Mouse (Mus musculus): Measurements from ENCODE around the gene Rgs6.

The Rgs6 gene

GRCm38 (mm10) chr12:82649991-82650390 is 61.9 kb downstream of the Rgs6 start:
- no peak for DNase-seq (ENCODE audit: low spot score)

GRCm38 (mm10) chr12:82664598-82664997 is 76.5 kb downstream of the Rgs6 start:
- no peak for DNase-seq (ENCODE audit: low spot score)

DNA sequence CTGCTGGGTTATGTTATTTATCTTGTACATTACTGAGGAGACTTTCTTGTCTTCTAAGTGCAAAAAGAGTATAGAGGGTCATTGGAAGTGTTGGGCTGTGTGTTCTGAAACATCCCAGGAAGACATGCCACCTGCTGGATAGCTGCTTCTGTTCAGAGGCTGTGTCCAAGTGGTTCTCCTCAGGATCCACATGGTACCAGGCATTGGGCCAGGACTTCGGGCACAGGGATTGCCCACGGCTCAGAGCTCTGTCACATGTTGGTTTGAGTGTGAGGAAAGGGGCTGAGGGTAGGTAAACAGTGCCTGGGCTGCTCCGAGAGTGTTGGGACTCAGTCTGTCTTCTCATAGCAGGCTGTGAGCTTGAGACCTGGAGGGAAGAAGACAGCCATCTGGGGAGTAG is 79.3 kb downstream of the Rgs6 start:
- no peak for DNase-seq (ENCODE audit: low spot score)

DNA sequence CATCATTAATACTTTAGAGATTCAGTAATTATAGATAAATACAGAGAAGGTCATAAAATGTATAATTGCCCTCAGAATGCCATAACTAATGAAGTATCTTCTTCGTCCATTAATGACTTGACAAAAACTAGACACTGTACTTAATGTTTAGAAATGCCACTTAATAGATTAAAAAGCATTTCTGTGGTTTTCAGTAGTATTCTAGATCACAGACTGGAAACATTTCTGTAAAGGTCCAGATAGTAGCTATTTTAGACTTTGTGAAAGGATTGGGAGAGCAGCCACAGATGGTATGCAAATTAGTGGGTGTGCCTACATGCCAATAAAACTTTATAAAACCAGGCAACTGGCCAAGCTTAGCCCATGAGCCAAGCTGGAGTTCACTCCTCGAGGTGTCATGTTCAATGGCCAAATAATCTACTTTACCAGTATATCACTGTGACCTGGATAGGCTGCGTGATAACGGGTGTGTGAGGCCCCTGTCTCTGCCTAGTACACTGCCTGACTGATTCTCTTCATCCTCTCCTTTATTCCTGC is 82.2 kb downstream of the Rgs6 start:
- DNase-seq (ENCODE audit: low spot score) = no peak

- DNase-seq (ENCODE audit: low spot score) = no peak
These were observed 83.5 kb downstream of the Rgs6 start for GRCm38 (mm10) chr12:82671591-82671990.

- DNase-seq (ENCODE audit: low spot score) = no peak
These were observed 87.0 kb downstream of the Rgs6 start for GRCm38 (mm10) chr12:82675137-82675536.

- no peak for DNase-seq (ENCODE audit: low spot score)
These were observed 98.9 kb downstream of the Rgs6 start for GRCm38 (mm10) chr12:82687015-82687414.

GRCm38 (mm10) chr12:82698886-82699527 is 110.9 kb downstream of the Rgs6 start:
- DNase-seq (ENCODE audit: low spot score) = no peak

DNA sequence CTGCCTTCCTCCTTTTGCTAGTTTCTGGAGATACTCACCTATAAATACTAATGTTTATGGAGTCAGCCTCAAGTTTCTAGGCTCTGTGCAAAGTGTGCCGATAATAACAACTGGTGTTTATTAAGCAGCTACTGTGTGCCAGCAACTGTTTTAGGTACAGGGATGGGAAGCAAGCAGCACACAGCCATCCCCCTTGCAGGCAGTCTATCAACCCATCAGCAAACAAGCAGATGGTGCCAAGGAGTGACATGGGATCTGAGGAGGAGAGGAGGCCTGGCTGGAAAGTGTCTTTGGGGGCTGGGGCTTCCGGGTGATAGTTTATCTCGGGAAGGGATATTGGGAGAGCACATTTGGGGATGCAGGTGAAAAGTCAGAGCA is 111.4 kb downstream of the Rgs6 start:
- DNase-seq (ENCODE audit: low spot score) = no peak

DNA sequence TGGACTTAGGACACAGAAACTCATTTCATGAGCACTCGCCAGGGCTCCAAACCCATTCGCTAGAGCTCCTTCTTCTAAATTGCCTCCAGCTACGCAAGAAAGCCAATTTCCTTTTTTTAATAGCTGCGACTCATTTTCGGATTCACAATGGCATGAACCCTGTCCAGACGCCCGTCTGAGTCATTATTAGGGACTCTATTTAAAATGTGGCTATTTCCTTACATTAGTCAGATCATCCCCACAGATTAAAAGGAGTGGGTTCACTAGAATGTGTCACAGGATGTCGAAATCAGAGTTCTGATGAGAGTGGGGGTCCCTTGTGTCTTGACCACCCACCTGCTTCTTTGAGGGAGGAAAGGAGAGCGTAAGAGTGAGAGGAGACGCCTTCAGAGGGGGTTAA is 112.1 kb downstream of the Rgs6 start:
- DNase-seq (ENCODE audit: low spot score) = no peak

- DNase-seq (ENCODE audit: low spot score) = no peak
These were observed 112.7 kb downstream of the Rgs6 start for GRCm38 (mm10) chr12:82700840-82701239.

DNA sequence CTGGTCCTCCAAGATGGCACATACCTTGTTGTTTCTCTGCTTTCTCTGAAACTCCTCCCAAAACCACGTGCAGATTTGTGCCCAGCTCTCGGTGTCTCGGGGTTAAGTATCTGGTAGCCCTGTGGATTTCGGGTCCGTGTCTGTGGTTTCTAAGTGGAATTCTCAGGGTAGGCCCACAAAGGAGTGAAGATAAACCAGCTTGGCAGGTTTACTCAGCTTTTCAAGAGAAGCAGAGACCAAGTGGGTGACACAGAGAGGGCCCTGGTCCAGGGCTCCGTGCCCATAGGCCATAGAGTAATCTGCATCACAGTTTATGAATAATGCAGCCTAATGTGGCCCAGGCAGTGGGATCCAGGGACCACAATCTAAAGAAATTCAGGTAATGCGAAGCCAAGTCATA is 113.3 kb downstream of the Rgs6 start:
- DNase-seq (ENCODE audit: low spot score) = no peak

DNA sequence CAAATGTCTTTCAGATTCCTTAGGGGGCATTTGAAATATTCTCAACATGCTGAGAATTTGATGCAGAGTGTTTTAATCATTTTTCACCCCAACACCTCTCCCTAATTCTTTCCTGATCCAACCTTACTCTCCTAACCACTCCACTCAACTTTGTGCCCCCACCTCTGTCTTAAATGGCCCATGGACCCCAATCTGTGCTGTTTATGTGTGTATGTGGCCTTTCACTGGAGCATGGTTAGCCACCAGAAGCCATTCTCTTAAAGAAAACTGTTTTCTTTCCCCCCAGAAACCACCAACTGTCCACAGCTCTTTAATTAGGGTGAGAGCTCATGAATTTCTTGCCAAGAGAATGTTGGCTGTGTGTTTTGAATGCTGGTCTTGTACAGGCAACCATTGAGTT is 122.3 kb downstream of the Rgs6 start:
- DNase-seq (ENCODE audit: low spot score) = no peak

GRCm38 (mm10) chr12:82714284-82714683 is 126.2 kb downstream of the Rgs6 start:
- DNase-seq (ENCODE audit: low spot score) = no peak

DNA sequence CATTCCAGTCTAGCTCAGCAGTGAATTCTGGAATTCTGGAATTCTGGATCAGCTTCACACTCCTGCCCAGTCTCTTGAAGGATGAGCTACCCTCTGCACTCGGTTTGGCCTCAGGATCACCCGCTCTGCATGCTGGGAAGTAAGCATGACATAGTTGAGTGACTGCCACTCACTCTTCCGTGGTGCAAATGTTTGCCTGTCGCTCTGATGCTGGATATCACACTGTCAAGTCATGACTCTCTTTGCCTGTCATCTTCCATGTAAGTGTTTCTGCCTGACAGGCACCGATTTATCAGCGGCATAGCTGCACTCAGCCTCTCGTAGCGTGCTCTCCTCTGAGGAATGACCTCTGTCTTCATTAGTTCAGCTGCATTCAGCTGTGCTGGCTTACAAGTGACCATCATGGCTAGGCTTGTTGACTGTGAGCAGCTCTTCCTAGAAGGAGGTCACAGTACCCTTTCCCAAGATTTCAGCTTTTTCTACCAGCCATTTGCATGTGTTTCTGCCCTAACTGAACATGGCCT is 135.0 kb downstream of the Rgs6 start:
- DNase-seq (ENCODE audit: low spot score) = no peak

- no peak for DNase-seq (ENCODE audit: low spot score)
These were observed 138.2 kb downstream of the Rgs6 start for GRCm38 (mm10) chr12:82726255-82726654.

DNA sequence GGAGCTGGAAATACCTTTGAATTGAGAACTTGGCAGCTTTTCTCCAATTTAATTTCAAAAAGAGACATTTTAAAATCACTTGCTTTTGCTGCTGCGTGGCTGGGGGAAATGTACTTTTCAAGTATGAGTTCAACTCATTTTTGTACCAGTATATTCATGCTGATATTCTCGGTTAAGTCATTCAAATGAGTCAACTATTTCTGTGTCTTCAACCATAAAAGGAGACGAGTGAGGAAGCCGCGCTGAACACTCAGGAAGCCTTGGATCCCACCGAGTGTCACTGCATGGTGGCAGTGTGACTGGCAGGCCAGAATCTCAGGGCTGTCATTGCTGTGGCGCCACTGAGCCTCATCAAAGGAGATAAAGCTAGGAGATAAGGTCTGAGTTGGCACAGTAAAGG is 143.5 kb downstream of the Rgs6 start:
- no peak for DNase-seq (ENCODE audit: low spot score)

DNA sequence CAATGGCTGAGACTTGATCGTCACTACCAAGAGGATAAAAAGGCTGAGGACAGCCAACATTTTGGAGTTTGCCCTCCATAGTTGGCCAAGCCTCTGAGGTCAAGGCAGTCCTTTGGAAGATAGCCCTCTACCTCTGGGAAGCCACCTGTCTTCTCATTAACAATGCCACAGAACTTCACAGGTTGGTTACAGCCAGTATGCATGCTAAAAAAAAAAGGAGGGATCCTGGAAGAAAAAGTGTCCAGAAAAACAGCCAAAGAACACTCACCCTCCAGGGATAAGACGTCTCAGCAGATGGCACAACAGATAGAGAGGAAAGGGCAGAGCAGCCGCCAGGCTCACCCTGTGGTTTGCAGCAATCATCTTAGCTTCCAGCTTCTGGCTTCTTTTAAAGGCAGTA is 154.9 kb downstream of the Rgs6 start:
- no peak for DNase-seq (ENCODE audit: low spot score)

DNA sequence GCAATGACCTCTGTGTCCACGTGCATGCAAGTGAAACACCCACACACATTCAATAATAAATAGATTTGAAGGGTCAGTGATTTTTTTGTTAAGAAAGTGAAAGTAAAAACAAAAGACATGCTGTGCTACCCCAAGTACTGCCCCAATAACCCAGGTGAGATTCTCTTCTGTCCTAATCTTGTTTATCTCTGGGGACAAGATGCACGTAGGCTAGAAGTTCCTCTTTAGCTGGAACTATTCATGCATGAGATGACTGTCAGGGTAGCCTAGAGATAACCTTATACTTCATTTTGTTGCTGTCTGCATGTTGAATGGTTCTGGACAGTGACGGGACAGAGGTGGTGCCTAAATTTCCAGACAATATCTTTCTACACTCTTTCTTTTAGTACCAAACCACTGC is 155.9 kb downstream of the Rgs6 start:
- no peak for DNase-seq (ENCODE audit: low spot score)

DNA sequence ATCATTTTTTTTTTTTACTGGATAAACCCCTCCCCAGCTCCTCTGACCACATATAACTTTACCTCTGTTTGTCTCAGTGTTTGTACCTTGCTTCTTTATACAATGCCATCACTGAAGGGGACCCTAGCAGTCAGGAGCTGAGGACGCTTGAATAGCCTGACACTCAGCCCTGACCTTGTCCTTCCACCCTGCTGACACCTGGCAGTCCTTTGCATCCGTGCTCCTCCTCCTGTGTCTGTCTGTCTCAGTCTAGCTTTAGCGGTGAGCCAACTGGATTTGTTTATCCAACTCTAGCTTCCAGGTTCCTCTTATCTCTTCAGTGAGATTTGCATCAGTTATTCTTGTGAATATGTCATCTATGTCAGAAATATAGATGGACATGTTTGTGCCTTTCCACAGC is 156.7 kb downstream of the Rgs6 start:
- DNase-seq (ENCODE audit: low spot score) = no peak

- no peak for DNase-seq (ENCODE audit: low spot score)
These were observed 159.0 kb downstream of the Rgs6 start for GRCm38 (mm10) chr12:82747099-82747498.

GRCm38 (mm10) chr12:82751846-82752245 is 163.8 kb downstream of the Rgs6 start:
- no peak for DNase-seq (ENCODE audit: low spot score)

GRCm38 (mm10) chr12:82754501-82754900 is 166.4 kb downstream of the Rgs6 start:
- DNase-seq (ENCODE audit: low spot score) = no peak

GRCm38 (mm10) chr12:82756756-82757155 is 168.7 kb downstream of the Rgs6 start:
- no peak for DNase-seq (ENCODE audit: low spot score)
